Mouse (Mus musculus): ENCODE measurements around the gene Eif2b2.

GRCm38 (mm10) chr12:85215031-85215430 lies 4.2 kb upstream of the Eif2b2 start:
- TF ChIP-seq POLR2A (IDR thresholded peaks at IDR 0.05; ENCODE audit: control insufficient read depth in 1 of 2, insufficient read depth in 1 of 2, low read depth in 1 of 2, low read length in 2 of 2, poor library complexity in 1 of 2) = no peak
- no peak for TF ChIP-seq MAX (IDR thresholded peaks at IDR 0.05; ENCODE audit: low read length)
- no peak for TF ChIP-seq TAL1 (IDR thresholded peaks at IDR 0.05; ENCODE audit: low read length)
- no peak for TF ChIP-seq ZKSCAN1 (IDR thresholded peaks at IDR 0.05; ENCODE audit: low read depth, low read length)
- no peak for TF ChIP-seq TBP (IDR thresholded peaks at IDR 0.05; ENCODE audit: low read depth, low read length)
- TF ChIP-seq BHLHE40 (IDR thresholded peaks at IDR 0.05; ENCODE audit: borderline replicate concordance, low read depth, low read length) = no peak
- no peak for TF ChIP-seq MEF2A (IDR thresholded peaks at IDR 0.05; ENCODE audit: extremely low read depth, insufficient replicate concordance, low read depth, low read length, poor library complexity, severe bottlenecking)
- TF ChIP-seq CTCF (IDR thresholded peaks at IDR 0.05 in 2 of 3, conservative IDR thresholded peaks at IDR 0.05 in 1 of 3; ENCODE audit: control insufficient read depth in 1 of 3, insufficient read depth in 1 of 3, low read depth in 2 of 3, low read length in 3 of 3, poor library complexity in 1 of 3, severe bottlenecking in 1 of 3) = no peak
- no peak for TF ChIP-seq MAZ (IDR thresholded peaks at IDR 0.05; ENCODE audit: low read depth, low read length)
- no peak for TF ChIP-seq RCOR1 (IDR thresholded peaks at IDR 0.05; ENCODE audit: low read depth, low read length)
- TF ChIP-seq TCF12 (IDR thresholded peaks at IDR 0.05; ENCODE audit: low read depth, low read length) = no peak
- no peak for TF ChIP-seq HCFC1 (IDR thresholded peaks at IDR 0.05; ENCODE audit: low read depth, low read length)
- TF ChIP-seq CHD2 (IDR thresholded peaks at IDR 0.05; ENCODE audit: low read length) = no peak
